Mouse (Mus musculus) small intestine, adult 2 months (tissue): ENCODE measurements around the gene Smpd4.

Experiments used
- CTCF ChIP-seq: fragments of 200-500 bp; IDR thresholded peaks from 2 replicates; pipeline ENCODE4 v1.5.1; 2012; ENCODE audit warnings: low read depth, mild to moderate bottlenecking, control low read depth, inconsistent platforms, low read length, moderate library complexity, mixed read lengths; ENCODE audit not compliant: insufficient replicate concordance, insufficient read length; ENCODE audit errors: extremely low read depth
- POLR2A ChIP-seq: fragments of 200-500 bp; IDR thresholded peaks from 2 replicates; pipeline ENCODE4 v1.6.1; 2012; ENCODE audit warnings: low read depth, mild to moderate bottlenecking, control low read depth, inconsistent platforms, low read length, moderate library complexity

DNA sequence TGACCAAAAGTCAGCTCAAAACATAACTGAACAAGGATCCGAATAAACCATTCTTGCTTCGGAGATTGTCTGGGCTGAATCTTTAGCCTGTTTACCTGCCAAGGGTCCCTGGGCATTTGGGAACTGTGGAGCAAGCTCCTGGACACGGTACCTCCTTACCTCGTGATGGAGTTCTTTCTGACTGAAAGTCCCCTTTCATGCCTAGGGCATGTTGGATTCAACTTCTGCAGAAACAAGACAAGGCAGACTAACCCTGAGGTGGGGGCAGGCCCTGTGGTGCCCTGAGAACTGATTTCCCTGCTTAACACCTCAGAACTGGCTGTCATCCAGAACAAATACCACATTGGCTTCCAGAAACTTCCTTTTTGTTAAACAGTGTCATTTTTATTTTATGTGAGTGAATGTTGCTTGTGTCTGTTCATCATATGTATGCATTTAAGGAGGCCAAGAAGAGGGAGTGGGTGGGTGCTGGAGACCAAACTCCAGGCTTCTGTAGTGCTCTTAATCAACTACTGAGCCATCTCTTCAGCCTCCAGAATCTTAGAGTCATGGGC is 24.4 kb downstream of the Smpd4 start:
- TF ChIP-seq CTCF (no peak), POLR2A (no peak)
